Mouse (Mus musculus) intestine, postnatal 0 days (tissue): ENCODE data around the gene Scly. TPM values are rescaled to one million over a fixed set of nuclear protein-coding genes. Genes with fewer than 3 reads are reported as not detected.

Experiments
- ATAC-seq: fragments of 200-750 bp; cut with Nextera tagmentation; 2 replicates; pipeline ENCODE4 v1.8.0; 2017; ENCODE audit warnings: mild to moderate bottlenecking, moderate TSS enrichment, moderate library complexity
- H3K27ac ChIP-seq: fragments of 300-500 bp; sonication (generic); 2 replicates; pipeline ENCODE4 v1.5.1; 2014; ENCODE audit warnings: mild to moderate bottlenecking, low read depth, low read length, moderate library complexity
- H3K27me3 ChIP-seq: fragments of 300-500 bp; sonication (generic); replicated peaks from 2 replicates; pipeline ENCODE4 v1.6.1; 2014; ENCODE audit warnings: low read length, mixed read lengths; ENCODE audit not compliant: control insufficient read depth, insufficient read depth
- H3K36me3 ChIP-seq: fragments of 300-500 bp; sonication (generic); 2 replicates; pipeline ENCODE4 v1.6.1; 2014; ENCODE audit warnings: mild to moderate bottlenecking, moderate library complexity; ENCODE audit not compliant: control insufficient read depth, insufficient read depth
- H3K4me1 ChIP-seq: fragments of 300-500 bp; sonication (generic); replicated peaks from 2 replicates; pipeline ENCODE4 v1.6.1; 2014; ENCODE audit warnings: antibody characterized with exemption, low read length, mixed read lengths; ENCODE audit not compliant: control insufficient read depth, insufficient read depth
- H3K4me2 ChIP-seq: fragments of 300-500 bp; sonication (generic); replicated peaks from 2 replicates; pipeline ENCODE4 v1.6.1; 2014; ENCODE audit warnings: low read depth, mild to moderate bottlenecking, moderate library complexity
- H3K4me3 ChIP-seq: fragments of 300-500 bp; sonication (generic); 2 replicates; pipeline ENCODE4 v1.5.1; 2014; ENCODE audit warnings: low read depth, low read length
- H3K9ac ChIP-seq: fragments of 300-500 bp; sonication (generic); 2 replicates; pipeline ENCODE4 v1.6.1; 2014; ENCODE audit warnings: mild to moderate bottlenecking, low read depth, low read length
- H3K9me3 ChIP-seq: fragments of 300-500 bp; sonication (generic); 2 replicates; pipeline ENCODE4 v1.6.1; 2016; ENCODE audit warnings: mixed run types; ENCODE audit not compliant: control insufficient read depth
- CTCF ChIP-seq: sonication (generic); IDR thresholded peaks from 2 replicates; pipeline ENCODE4 v1.5.1; 2016; ENCODE audit warnings: low read depth, mild to moderate bottlenecking, control low read depth, antibody characterized with exemption, moderate library complexity
- WGBS: fragments of 180-500 bp; shearing (Covaris S2); extraction: QIAGEN DNeasy Blood & Tissue Kit; methylation state at CpG from one replicate; pipeline ENCODE4 v1.1.7; 2014; 5-methylcytosine and 5-hydroxymethylcytosine counted together
- polyA plus RNA-seq: library from polyadenylated mRNA; unstranded; fragments of >200 nt; fragmentation: Nextera tagmentation; extraction: Ambion mirVana; gene quantifications from 2 replicates; pipeline ENCODE4 v1.2.1, GENCODE M21; 2015

Gene Scly
- polyA plus RNA-seq, 1 experiment from 2014 or later = 20.2 TPM

DNA sequence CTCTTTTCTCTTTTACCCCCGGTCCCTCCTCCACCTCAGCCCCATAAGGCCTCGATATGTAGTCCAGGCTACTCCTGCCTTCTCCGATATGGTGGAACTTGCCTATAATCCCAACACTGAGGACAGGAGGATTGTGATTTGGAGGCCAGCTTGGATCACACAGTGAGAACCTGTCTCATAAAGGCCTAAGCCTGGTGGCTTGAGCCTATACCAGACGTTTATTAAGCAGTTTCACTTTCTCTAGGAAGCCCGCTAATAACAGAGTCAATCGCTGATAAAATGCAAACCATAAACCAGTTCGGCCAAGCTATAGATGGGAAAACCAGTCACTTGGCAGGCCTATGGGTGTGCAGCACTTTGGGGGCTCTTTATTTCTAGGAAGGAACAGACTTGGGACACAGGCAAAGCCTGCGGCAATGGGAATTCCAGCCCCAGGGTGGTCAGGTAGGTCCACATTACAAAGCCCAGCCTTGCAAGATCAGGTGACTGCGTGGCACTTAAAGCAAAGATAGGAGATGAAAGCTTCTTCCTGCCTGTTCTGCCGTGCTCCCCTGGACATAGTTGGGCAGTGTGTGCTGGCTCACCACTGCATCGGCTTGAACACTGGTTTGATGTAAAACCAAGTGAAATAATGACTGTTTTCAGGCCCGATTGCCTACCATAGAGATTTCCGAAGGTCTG is 1.0 kb downstream of the Scly start:
- peaks cover 14% of the 10 kb centered on the region; the same call in 1 of the 2 replicates for H3K36me3 ChIP-seq
- peaks cover 9% of the 10 kb centered on the region; the same call in 1 of the 2 replicates for H3K4me1 ChIP-seq
- 49% methylated on average over 13 of the region's 13 CpGs for WGBS
- H3K4me3 ChIP-seq = peak overlapping the region; percentile 82
- H3K27me3 ChIP-seq = no peaks in the 10 kb centered on the region
- H3K9ac ChIP-seq = peak overlapping the region; percentile 63; the same call in 1 of the 2 replicates
- peak overlapping the region; percentile 46 for H3K27ac ChIP-seq
- TF ChIP-seq CTCF = no peak
- 0 out of 2 replicates have a peak, but pooled peaks have one; percentile 5 for ATAC-seq
- H3K4me2 ChIP-seq = peak overlapping the region; percentile 91
- no peaks in the 10 kb centered on the region for H3K9me3 ChIP-seq

DNA sequence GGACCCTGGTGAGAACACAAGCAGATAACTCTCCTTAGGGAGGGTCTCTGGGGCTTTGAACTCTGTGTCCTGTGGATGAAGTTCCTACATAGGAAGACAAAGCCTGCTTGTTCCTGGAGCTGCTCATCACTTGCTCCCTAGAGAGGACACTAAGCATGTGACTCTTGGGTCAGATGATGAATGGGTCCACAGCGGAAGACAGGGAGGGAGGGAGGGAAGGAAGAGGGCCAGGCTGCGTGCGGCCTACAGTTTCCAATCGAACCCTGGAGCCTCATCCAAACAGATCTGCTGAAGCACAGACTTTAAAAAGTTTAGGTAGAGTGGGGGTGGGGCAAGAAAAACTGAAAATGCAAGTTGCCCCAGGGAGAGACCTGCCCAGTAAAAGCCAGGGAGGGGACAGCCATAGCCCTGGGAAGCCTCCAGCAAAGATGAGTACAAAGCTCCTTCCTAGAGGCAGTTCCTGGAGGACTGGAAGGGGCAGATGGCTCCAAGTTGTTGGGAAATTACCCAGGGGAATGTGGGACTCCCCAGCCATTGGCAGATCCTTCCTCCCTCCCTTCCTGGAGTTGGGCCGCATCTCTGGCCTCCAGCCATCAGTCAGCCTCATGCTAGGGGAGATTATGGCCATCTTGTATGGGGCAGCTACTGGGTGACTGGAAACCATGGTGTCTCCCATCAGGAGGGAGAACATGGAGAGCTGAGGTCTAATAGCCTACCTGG is 1.7 kb downstream of the Scly start:
- H3K27ac ChIP-seq = no peak overlapping the region
- no peak overlapping the region for H3K4me3 ChIP-seq
- H3K27me3 ChIP-seq = no peaks in the 10 kb centered on the region
- 56% methylated on average over 5 of the region's 5 CpGs for WGBS
- no peak for ATAC-seq
- H3K4me2 ChIP-seq = peak overlapping the region; percentile 91; the same call in 1 of the 2 replicates
- H3K36me3 ChIP-seq = peaks cover 20% of the 10 kb centered on the region; the same call in 1 of the 2 replicates
- peaks cover 9% of the 10 kb centered on the region; the same call in 1 of the 2 replicates for H3K4me1 ChIP-seq
- no peak for TF ChIP-seq CTCF
- no peak overlapping the region for H3K9ac ChIP-seq
- no peaks in the 10 kb centered on the region for H3K9me3 ChIP-seq

DNA sequence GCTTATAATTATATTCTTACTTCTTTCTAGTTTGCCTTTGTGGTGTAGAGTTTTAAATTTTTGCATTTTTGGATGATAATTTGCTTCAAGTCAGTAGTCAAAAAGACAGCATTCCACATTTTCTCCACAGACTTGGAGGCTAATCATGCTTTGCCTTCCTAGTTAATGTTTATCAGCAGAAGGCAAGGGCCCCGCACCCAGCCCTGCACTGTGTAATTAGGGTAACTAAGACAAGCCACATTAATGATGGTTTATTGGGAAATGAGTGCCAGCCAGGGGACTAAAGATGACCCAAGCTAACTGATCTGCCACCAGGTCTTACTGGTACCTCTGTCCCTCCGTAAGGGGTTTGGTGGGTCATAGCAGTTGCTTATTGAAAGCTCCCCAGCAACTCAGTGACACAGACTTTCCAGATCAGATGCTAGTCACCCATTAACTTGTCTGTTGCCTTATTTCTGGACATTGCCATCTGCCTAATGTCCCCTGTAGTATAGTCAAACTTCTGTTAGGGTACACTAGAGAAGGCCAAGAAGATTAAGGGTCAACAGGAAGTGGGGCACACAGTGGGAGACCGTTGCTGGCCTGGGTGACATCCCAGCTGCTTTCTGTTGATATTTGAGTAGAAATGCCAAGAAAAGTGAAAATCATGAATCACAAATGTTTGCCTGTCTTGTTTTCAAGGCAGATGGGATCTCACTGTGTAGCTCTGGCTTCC is 3.2 kb downstream of the Scly start:
- peaks cover 9% of the 10 kb centered on the region; the same call in 1 of the 2 replicates for H3K4me1 ChIP-seq
- TF ChIP-seq CTCF = no peak
- WGBS = 27% methylated on average over 3 of the region's 3 CpGs
- H3K9ac ChIP-seq = no peak overlapping the region
- H3K27ac ChIP-seq = no peak overlapping the region
- ATAC-seq = no peak
- no peaks in the 10 kb centered on the region for H3K9me3 ChIP-seq
- H3K27me3 ChIP-seq = no peaks in the 10 kb centered on the region
- H3K36me3 ChIP-seq = peaks cover 31% of the 10 kb centered on the region
- H3K4me2 ChIP-seq = peak overlapping the region; percentile 37; the same call in 1 of the 2 replicates
- H3K4me3 ChIP-seq = no peak overlapping the region

DNA sequence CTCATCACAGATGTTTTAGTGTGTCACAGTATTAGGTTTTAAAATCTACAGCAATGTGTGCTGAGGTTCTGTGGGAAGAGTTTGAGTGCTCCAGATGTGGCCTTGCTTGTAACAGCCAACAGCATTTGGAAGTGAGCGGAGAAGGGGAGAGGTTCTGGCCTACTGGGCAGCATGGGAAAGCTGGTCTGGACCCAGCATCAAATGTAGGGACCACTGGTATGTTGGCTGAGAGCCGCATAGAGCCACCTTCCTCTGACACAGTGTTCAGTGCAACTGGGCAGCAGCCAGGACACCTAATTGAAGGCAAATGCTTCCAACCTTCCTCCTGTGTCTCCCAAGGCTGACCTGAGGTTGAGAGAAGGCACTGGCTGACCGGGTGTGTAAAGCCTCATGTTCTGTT is 3.9 kb downstream of the Scly start:
- Histone ChIP-seq H3K4me2 (no peak overlapping the region), H3K4me3 (no peak overlapping the region), H3K9ac (no peak overlapping the region), H3K27ac (no peak overlapping the region), H3K36me3 (peaks cover 36% of the 10 kb centered on the region), H3K9me3 (no peaks in the 10 kb centered on the region), H3K4me1 (peaks cover 9% of the 10 kb centered on the region; the same call in 1 of the 2 replicates), H3K27me3 (no peaks in the 10 kb centered on the region)
- 88% methylated on average over 3 of the region's 3 CpGs for WGBS
- ATAC-seq = no peak
- no peak for TF ChIP-seq CTCF

DNA sequence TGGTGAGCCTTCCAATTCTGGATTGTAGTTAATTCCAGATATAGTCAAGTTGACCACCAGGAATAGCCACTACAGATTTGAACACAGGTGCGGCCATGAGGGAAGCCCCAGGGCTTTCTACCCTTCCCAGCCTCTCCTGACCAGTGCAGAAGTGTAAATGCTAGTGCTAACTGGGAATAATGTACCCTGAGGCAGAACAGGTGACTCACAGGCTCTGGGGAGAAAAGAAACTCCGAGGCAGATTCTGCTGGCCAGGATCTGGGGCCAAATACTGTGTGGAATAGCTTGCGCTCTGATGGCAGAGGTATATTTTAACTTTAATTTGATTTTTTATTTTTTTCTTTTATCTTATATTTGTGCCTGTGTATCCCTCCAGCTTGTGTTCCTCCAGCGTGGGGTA is 6.5 kb downstream of the Scly start:
- H3K9me3 ChIP-seq = no peaks in the 10 kb centered on the region
- WGBS = 90% methylated on average over 4 of the region's 4 CpGs
- H3K36me3 ChIP-seq = peaks cover 62% of the 10 kb centered on the region
- peaks cover 9% of the 10 kb centered on the region; the same call in 1 of the 2 replicates for H3K4me1 ChIP-seq
- H3K27me3 ChIP-seq = no peaks in the 10 kb centered on the region
- no peak for TF ChIP-seq CTCF
- ATAC-seq = no peak
- no peak overlapping the region for H3K4me3 ChIP-seq
- no peak overlapping the region for H3K4me2 ChIP-seq
- no peak overlapping the region for H3K9ac ChIP-seq
- H3K27ac ChIP-seq = no peak overlapping the region
